Mouse (Mus musculus) left cerebral cortex, postnatal 10 days (tissue): ENCODE measurements around the gene Kcnq1. TPM values are rescaled to one million over a fixed set of nuclear protein-coding genes. Genes with fewer than 3 reads are reported as not detected.

Experiments
- DNase-seq, 2 experiments: peaks; one replicate each; pipeline ENCODE4 v3.0.0; 2021 to 2022; ENCODE audit warnings: low spot score in 2 of 2, mixed read lengths in 1 of 2; ENCODE audit errors: extremely low spot score in 1 of 2
- intact Hi-C: fragments of 180-260 bp; cut with DNase I; formaldehyde crosslinking; loops from one replicate; pipeline ENCODE4 v1.15.1; 2025
- total RNA-seq, 2 experiments: library from RNA; stranded (reverse); gene quantifications; 2 replicates each; pipeline ENCODE4 v1.2.3; 2021

Gene Kcnq1
- total RNA-seq, 2 experiments from 2014 or later, result 1.4 to 2.1 TPM

DNA sequence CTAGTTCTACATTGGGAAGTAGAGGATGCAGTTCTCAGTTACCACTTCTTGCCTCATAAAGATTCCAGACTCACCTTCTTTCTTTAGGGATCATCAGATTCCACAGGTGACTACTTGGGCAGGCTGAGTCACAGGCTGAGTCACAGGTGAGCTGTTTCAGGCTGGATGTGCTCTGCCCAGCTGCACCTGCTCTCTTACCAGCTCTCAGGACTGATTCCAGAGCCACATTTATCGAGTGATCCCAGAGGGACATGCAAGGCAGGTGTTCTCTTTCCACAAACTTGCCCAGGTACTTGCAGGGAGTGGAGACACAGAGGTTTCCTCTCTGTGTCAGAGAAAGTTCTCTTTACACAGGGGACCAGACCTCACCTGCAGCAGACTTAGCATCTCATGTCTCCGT lies 95.1 kb downstream of the Kcnq1 start:
- intact Hi-C loops, result no loop called here

DNA sequence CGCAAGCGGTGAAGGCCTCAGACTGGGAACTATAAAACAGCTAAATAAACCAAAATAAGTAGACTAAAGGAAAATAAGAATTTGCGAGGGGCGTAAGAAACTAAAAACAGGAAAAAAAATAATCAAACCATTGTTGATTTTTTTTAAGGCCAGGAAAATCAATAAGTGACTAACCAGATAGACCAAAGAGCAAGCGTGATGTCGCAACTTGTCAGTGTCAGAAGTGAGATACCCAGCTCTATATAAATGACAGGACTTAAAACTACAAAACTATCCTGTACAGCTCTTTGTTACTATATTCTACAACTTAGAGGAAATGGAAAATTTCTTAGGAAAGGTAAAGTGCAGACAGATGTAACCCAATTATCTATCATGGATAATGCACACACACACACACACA lies 97.7 kb downstream of the Kcnq1 start:
- intact Hi-C loops, result no loop called here
- DNase-seq, result no peak

More for the DNA sequence above, 95.1 kb downstream of the Kcnq1 start:
- no peak for DNase-seq

DNA sequence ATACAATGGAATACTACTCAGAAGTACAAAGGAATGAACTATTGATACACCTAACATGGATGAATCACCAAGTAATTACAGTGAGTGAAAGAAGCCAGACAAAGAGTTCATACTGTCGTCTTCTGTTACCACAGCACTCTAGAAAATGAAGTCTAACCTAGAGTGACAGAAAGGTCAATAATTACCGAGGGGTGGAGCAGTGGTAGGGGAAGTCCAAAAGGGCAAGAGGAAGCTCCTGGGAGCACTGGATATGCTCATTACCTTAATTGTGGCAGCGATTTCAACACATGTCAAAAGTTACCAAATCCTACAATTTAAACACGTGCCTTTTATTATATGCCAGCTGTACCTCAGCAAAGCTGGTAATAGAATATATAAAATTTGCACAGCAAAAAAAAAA lies 100.9 kb downstream of the Kcnq1 start:
- DNase-seq, result no peak
- intact Hi-C loops, result no loop called here

DNA sequence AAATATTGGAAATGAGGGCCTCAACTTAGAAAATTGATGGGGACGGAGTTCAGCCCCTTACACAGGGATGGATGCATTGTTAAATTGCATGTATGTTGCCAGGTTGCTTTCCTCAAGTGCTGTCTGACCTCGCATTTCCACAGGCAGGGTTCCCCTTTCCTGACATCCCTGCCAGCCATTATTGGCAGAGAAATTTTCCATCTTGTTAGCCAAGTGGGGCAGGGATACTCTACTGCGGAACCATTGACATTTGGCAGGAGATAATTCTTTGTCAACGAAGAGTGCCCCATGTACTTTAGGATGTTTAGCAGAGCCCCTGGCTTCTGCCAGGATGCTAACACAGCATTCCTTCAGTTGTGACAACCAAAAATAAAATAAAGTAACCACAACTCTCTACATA lies 104.6 kb downstream of the Kcnq1 start:
- intact Hi-C loops, result no loop called here
- no peak for DNase-seq

DNA sequence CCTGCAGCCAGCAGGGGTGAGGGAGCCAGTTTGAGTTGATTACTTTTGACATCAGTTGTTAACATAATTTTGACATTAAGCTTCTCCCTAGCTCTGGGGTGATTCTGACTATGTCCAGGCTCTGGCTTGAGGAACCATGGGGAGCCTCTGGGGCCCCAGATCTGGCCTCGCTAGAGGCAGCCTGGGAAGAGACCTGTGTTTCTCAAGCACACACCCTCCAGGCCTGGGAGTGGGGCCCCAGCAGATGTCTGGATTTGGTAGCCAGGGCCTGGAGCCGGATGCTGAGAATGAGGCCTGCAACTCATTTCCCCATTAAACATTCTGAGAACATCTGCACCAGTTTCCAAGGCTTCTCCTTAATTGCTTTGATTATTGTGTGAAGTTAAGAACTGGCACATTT lies 145.0 kb downstream of the Kcnq1 start:
- DNase-seq, result no peak
- intact Hi-C loops, result no loop called here

DNA sequence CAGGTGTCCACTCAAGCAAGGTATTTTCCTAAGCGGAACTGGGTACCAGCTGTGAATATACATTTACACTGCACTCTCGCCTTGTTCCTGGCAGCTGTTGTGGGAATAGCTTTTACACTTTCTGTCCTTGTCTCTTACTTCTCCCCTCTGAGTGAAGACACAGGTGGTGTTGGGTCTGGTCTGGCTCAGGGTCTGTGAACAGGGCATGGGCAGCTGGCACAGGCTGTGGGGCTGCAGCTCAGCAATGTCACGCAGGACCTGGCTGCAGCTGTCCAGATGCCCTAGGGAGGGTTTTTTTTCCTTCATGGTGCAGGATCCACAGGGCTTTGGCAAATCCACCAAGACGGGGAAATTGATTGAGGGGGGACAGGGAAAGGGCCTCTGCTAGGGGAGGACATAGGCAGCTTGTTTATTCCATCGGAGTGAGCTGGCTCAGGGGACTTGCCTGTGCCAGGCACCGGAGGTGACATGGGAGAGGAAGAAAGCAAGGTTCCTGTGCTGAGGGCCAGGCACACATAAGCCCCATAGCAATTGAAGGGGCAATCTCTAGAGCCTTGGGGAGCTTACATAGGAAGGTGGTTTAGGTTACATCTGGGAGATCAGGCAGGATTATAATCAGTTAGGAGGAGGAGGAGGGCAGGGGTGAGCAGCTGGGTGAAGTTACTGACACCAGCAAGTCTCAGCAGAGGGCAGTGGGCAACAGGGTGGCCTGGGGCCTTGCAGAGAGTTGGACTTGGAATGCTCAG lies 147.1 kb downstream of the Kcnq1 start:
- no peak for DNase-seq
- intact Hi-C loops, result no loop called here

DNA sequence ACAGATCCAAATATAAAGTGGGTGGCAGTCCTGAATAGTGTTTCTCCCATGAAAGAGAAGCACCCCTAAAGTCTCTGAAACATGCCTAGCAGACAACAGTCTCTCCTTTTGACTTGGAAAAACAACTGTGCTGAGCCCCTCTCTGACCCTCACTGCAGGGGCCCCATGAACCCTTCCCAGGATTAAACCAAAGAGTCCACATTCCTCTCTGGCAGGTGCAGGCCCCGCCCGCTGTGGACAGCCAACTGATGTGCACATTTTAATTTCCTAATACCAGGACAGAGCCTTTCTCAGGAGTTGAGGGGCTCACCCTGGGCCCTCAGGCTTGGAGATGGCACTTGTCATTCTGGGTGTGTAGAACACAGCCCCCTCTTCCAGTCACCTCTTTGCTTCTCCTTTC lies 148.7 kb downstream of the Kcnq1 start:
- no peak for DNase-seq
- intact Hi-C loops, result no loop called here

DNA sequence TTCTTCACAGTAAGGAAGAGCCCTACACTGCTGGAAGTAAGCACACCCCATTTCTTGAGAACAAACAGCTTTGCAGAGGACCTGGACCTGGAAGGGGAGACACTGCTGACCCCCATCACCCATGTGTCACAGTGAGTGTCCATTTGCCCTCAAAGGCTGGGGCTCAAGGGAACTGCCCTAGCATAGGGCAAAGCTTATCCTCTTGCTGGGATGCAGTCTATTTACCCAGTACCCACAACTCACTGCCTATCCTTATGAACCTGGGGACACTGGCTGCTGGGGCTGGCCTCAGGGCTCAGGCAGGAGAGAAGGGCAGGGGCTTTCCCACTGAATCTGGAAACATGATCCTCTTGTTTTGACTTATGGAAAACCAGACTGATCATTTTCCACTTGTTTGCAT lies 155.1 kb downstream of the Kcnq1 start:
- intact Hi-C loops, result no loop called here
- DNase-seq, result no peak

DNA sequence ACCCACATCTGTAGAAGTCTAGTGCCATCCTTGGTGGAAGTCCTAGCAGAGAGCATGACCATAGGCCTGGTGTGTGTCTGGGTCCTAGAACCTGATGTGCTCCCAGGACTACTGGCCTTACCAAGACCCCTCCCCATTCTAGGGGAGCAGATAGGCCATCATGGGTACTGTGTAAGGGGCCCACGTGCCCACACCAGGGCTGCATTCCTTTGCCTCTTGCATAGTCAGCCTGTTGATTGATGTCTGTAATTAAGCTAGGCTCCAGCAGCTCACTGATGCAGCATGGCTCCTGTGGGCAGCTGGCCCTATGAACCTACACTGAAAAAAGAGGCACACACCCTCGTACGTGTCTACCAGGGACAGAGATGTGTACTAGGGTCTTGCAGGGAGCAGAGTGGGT lies 157.4 kb downstream of the Kcnq1 start:
- intact Hi-C loops, result no loop called here
- DNase-seq, result no peak

DNA sequence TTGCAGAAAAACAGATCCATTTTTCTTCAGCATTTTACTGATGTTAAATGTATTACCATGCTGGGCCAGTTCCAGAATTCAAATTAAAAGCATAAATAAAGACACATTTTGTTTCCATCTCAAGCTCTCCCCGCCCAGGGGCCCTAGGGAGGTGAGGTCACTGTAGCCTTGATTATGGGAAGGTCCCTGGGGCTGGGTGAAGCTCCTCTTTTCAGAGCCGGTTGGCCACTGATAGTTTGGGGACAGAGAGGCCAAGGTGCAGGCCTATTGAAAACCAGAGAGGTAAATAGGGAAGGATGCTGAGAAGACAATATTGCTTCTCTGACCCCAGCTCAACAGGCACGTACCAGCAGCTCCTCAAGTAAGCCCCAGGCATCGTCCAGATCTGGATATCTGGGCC lies 157.8 kb downstream of the Kcnq1 start:
- DNase-seq, result no peak
- intact Hi-C loops, result no loop called here

DNA sequence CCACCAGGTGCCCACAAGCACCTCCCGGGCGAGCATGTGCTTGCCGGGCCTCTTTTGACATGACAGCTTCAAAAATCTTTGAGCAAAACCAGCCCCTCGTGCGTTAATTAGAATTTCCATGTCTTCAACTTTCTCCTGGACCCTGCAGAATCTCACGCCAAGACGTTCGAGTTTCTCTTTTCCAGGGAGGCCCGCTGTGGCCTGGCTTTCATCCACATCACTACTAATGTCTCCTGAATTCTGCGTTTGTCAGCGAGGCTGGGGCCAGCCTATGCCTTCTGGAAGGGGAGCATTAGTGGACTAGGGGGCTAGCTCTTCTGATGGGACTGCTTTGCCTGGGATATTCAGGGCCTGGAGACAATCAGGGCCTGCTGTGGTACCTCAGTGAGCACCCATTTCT lies 159.2 kb downstream of the Kcnq1 start:
- intact Hi-C loops, result no loop called here
- no peak for DNase-seq

DNA sequence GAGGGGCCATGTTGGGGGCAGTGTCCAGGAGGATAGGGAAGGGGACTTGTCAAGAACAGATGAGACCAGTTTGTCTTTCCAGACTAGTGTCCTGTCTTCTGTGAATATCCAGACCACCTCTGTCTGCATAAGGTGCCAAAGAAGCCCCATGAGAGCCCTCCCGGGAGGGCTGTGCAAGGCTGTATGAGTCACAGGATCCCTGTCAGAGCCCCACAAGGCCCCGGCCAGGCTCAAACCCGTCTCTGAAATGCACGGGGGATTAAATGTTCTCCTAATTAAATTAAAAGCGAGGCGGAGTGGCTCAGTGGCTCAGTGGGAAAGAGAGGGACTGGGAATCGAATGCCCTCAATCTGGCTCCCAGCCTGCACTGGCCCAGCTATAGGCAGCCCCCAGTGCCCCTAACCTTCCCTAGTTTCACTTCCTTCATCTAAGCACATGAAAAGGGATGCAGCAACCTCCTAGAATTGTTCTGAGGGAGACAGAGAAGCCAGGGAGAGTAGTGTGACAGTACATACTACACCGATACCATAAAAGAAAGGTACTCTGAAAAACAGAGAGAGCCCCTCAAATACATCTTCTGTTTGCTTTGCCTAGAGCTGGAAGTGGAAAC lies 159.8 kb downstream of the Kcnq1 start:
- no peak for DNase-seq
- intact Hi-C loops, result no loop called here

DNA sequence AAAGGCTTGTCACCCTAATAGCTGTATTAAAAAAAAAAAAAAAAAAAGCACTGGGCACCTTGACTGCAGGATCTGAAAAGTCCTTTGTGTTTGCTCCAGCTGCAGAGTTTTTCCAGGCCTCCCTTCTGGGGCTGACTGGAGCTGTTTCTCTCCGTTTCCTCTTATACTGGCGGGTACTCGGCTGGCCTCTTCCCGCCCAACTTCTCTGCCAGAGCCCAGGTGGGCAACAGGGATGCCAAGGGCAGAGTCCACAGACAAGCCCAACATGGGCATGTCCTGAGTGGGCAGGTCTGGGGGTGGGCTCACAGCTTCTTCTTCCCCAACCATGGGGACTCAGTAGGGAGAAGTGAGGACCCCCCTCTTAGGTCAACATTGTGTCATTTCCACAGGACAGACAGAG lies 167.6 kb downstream of the Kcnq1 start:
- no peak for DNase-seq
- intact Hi-C loops, result no loop called here

DNA sequence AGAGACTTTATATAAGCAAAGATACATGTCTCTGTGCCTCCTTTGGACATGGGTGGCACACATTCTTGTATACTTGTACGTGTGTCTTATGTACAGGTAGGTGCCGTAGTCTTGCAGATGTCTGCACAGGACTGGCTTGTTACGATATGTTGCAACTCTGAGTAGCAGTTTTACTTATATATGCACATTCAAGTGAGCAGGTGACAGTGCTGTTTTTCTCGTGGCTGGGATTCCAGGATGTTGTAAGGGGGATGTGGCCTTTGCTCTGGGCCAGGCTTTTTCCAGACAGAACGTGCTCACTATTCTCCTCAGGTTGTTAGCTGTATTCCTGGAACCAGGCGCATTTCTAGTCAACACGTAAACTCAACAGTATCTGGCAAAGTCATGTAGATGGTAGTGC lies 168.9 kb downstream of the Kcnq1 start:
- intact Hi-C loops, result no loop called here
- no peak for DNase-seq

DNA sequence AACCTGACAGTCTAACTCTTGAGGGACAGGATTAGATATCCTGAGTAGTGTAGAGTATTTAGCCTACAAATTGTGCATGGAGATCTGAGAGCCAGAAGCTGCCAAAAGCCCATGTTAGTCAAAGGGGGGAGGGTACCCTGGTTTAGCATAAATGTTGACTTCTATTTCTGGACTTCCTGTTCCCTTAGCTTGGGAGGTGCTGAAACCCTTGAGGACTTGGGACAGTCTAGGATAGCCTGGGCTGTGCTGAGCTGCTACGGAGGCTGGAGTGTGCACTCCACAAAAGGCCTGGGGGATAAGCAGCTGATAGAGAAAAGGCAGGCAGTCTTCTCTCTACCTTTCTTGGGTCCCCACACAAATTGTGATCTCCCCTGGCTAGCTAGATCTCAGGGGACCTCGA lies 177.5 kb downstream of the Kcnq1 start:
- no peak for DNase-seq
- intact Hi-C loops, result no loop called here

DNA sequence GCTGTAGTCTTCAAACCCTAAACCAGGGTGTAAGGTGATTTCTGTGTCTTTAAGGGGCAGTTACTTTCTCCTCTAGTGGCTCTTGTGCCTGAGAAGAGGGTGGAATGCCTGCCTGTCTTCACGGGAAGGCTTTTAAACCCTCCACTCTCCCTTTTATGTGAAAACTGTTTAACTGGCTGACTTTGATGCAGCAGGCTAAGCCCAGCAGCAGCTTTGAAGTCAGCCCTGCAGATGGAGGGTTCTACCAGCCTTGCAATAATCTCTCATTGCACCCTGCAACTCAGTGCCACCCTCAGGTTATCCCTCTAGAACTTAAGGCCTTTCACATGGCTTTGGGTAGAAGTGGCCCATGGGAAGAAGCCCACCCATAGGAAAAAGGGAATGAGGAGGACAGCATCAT lies 178.7 kb downstream of the Kcnq1 start:
- DNase-seq, result no peak
- intact Hi-C loops, result no loop called here

DNA sequence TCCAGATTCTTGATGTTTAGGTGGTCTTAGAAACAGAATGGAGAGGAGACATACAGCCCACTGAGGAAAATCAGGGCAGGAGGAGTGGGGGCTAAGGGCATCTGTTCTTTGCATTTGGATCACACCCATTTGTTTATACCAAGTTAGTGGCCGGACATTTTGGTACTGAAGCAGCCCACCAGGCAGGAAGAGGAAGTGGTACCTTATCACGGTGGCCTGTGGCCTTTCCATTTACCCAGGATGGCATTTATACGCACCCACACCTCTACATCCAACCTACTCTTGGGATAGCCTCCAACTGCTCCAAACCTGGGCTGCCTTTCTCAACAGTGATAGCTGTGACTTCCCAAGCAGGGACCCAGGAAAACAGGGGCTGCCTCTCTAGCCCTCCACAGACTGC lies 179.3 kb downstream of the Kcnq1 start:
- intact Hi-C loops, result no loop called here
- no peak for DNase-seq

DNA sequence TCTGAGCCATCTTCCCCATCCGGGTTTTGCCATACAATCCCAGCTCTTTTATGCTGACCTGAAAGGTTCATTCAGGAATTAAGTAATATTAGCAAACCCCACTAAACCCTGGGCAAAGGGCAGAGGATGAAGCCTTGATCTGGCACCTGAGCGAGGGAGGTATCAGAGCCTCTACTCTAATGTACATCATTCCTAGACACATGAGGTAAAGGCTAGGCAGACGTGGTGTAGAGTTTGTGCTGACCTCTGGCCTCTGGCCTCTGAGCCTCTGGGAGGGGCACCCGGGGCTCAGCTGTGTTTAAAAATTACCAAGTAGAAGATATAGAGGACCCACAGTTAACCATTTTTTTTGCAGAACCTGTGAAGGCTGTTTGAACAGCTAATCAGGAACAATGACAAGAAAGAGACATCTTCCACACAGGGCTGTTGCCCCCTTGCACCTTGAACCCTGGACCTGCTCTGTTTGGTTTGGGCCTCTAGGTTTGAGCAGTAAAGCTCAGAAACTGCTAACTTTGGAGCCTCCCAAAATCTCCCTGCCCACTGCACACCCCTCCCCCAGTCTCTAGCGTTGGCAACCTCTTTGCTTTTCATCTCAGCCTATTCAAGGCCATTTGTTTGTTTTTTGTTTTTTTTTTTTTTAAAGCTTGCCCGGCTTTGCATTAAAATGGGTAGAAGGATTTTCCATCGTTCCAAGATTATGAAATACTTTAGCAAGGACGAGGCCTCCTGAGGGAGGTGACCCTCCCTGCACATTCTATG lies 180.5 kb downstream of the Kcnq1 start:
- intact Hi-C loops, result no loop called here
- no peak for DNase-seq

DNA sequence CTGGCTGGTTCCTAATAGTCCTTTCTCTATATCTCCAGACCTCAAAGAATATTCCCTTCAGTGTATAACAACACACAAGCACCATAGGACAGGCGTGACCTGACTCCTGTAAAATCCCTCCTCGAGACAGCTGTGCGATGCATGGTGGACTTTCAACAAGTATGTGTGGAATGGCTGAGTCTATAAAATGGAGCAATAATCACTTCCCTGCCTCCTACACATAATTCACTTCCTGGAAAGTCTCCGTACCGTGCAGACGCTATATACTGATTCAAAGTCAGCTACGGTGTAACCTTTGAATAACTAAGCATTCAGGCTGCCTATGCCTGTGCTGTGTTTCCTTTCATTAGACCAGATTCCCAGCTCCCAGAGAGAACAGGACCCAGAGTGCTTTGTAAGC lies 182.0 kb downstream of the Kcnq1 start:
- no peak for DNase-seq
- intact Hi-C loops, result no loop called here

DNA sequence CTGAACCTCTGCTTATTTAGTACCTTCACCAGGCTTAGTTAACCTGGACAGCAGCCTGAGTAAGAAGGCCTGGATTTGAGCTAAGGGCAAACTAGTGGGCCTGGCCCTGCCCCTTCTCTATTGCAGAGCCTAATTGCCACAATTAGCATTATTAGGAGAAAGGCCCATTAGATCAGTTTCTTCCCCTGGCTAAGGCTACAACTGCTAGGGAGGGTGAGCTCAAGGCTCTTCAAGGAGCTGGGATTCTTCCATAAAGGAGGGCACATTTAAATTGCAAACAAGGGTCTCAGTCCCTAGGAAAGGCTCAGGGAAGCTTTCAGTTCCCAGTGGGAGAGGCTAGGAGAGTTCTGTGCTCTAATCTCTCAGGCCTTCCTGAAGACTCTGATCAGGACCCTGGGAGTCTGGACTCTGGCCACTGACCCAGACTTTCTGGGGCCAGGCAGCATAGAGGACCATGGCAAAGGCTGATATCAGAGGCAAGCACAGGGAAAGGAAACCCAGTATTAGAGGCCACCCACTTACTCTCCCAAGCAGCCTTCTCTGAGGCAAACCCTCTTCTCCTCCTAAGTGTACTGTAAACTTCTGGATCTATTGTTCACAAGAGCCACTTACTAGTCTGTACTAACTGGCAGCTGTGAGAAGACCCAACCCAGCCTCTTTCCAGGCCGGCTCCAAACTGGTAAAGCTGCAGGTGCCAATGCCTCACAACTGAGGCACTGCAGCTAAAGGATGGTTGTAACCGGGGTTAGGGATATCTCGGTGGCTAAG lies 183.1 kb downstream of the Kcnq1 start:
- no peak for DNase-seq
- intact Hi-C loops, result no loop called here
